In the genomic region with DNA sequence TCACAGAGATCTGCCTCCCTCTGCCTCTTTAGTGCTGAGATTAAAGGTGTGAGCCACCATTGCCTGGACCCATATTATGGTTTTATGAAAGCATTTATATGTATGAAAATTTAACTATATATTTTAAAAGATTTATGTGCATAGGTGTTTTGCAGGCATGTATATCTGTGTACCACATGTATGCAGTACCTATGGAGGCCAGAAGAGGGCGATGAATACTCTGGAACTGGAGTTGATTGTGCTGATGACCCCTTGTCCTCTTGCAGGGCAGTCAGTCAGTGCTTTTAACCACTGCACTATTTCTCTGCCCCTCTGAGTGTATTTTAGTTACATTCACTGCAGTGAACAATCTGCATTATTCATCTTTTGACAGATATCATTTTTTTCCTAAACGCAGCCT, we compare ENCODE assay signal across 8 mouse cellular contexts. TPM values are rescaled to one million over a fixed set of nuclear protein-coding genes. Genes with fewer than 3 reads are reported as not detected.
DNase-seq lines count a peak whose midpoint lies in the region; ATAC-seq and TF ChIP-seq lines count a peak whose summit lies in the region.

No protein-coding gene starts in this region.

- intact Hi-C loops in gastrocnemius, adult 2 months (cut with DNase I): loop anchor here (1.0 to 5.0 kb wide), 2 partner anchors 36 to 133 kb away; partner anchors contain the start of genes Rpl3 and Syngr1

- TF ChIP-seq CTCF in gastrocnemius, adult 2 months (IDR thresholded peaks at IDR 0.05): peak; percentile 66

- H3K27ac ChIP-seq in gastrocnemius, adult 2 months: no peak overlapping the region

- peak; percentile 77 for ATAC-seq in common myeloid progenitor, adult 5-6 weeks (replicated peaks; ENCODE audit: low read depth, poor library complexity, severe bottlenecking)
- peak; percentile 81 for ATAC-seq in megakaryocyte, adult 5-6 weeks (ENCODE audit: poor library complexity, severe bottlenecking)

- DNase-seq in gastrocnemius, adult 2 months: peak; percentile 58
- DNase-seq in gastrocnemius, adult 8-10 months (ENCODE audit: low spot score in 2 of 2): no peak
- peak; percentile 68 for DNase-seq in urinary bladder, postnatal 14 days (ENCODE audit: low spot score)
- no peak for DNase-seq in urinary bladder, adult 18-20 months (ENCODE audit: low spot score in 2 of 2)
- DNase-seq in kidney, adult 9 months: peak; percentile 81
- peak; percentile 82 for DNase-seq in thymus, postnatal 4 days

- no peak overlapping the region for H3K4me3 ChIP-seq in gastrocnemius, adult 2 months

RNA-seq across cellular contexts. Expression of gene Mief1, which starts 8.0 kb away (rescaled TPM):
- 10 to 100 TPM; 20.6 to 24.6 TPM for total RNA-seq in gastrocnemius, adult 2 months (2021)
- total RNA-seq in gastrocnemius, adult 8-10 months (2022): 10 to 100 TPM; 25.6 to 28.6 (median 26.4) TPM
- total RNA-seq in common myeloid progenitor, adult 5-6 weeks (2017): 20.5 and 25.1 TPM in 2 replicates
- 12.3 and 14.2 TPM in 2 replicates for total RNA-seq in megakaryocyte, adult 5-6 weeks (2015)
- 16.4 and 17.5 TPM in 2 replicates for total RNA-seq in megakaryocyte, adult 5-6 weeks (2017)

RNA-seq across cellular contexts. Expression of gene AC140267.1, which starts 9.8 kb away (rescaled TPM):
- 10 to 100 TPM; 10.3 to 12.7 TPM for total RNA-seq in gastrocnemius, adult 2 months (2021)
- 10 to 100 TPM in 2 of 4 experiments, 1 to 10 TPM in 2; 3.3 to 22.6 (median 9.7) TPM for total RNA-seq in gastrocnemius, adult 8-10 months (2022)
- total RNA-seq in common myeloid progenitor, adult 5-6 weeks (2017): not detected in 2 replicates
- total RNA-seq in megakaryocyte, adult 5-6 weeks (2015): 2.4 and 9.5 TPM in 2 replicates
- total RNA-seq in megakaryocyte, adult 5-6 weeks (2017): not detected in 2 replicates

RNA-seq across cellular contexts. Expression of gene Atf4, which starts 29.2 kb away (rescaled TPM):
- 100 to 1,000 TPM; 146 to 171 TPM for total RNA-seq in gastrocnemius, adult 2 months (2021)
- 100 to 1,000 TPM; 130 to 146 (median 141) TPM for total RNA-seq in gastrocnemius, adult 8-10 months (2022)
- 363 and 374 TPM in 2 replicates for total RNA-seq in common myeloid progenitor, adult 5-6 weeks (2017)
- 172 and 184 TPM in 2 replicates for total RNA-seq in megakaryocyte, adult 5-6 weeks (2015)
- 253 and 263 TPM in 2 replicates for total RNA-seq in megakaryocyte, adult 5-6 weeks (2017)

RNA-seq across cellular contexts. Expression of gene Rps19bp1, which starts 38.3 kb away (rescaled TPM):
- total RNA-seq in gastrocnemius, adult 2 months (2021): 10 to 100 TPM; 11.3 to 16.0 TPM
- 10 to 100 TPM; 12.2 to 15.4 (median 12.8) TPM for total RNA-seq in gastrocnemius, adult 8-10 months (2022)
- 19.2 and 24.3 TPM in 2 replicates for total RNA-seq in common myeloid progenitor, adult 5-6 weeks (2017)
- 32.9 and 35.4 TPM in 2 replicates for total RNA-seq in megakaryocyte, adult 5-6 weeks (2015)
- 12.6 and 20.3 TPM in 2 replicates for total RNA-seq in megakaryocyte, adult 5-6 weeks (2017)

RNA-seq across cellular contexts. Expression of gene Mgat3, which starts 52.3 kb away (rescaled TPM):
- total RNA-seq in gastrocnemius, adult 2 months (2021): under 1 TPM; 0.61 to 0.78 TPM
- 1 to 10 TPM in 1 of 4 experiments, under 1 TPM in 3; 0.29 to 1.1 (median 0.75) TPM for total RNA-seq in gastrocnemius, adult 8-10 months (2022)
- total RNA-seq in common myeloid progenitor, adult 5-6 weeks (2017): not detected in 2 replicates
- total RNA-seq in megakaryocyte, adult 5-6 weeks (2015): not detected in 2 replicates
- total RNA-seq in megakaryocyte, adult 5-6 weeks (2017): not detected in 2 replicates

Comparison
In these comparisons a context has a peak if more than half of its experiments do, and no peak if none do; other contexts are left out.
1. DNase-seq: peak in gastrocnemius, adult 2 months (single experiment), urinary bladder, postnatal 14 days (single experiment), kidney, adult 9 months (single experiment) and thymus, postnatal 4 days (single experiment); none in gastrocnemius, adult 8-10 months (0 of 2) and urinary bladder, adult 18-20 months (0 of 2).